Comparison of ENCODE assay signal across 13 mouse cellular contexts in the genomic region with DNA sequence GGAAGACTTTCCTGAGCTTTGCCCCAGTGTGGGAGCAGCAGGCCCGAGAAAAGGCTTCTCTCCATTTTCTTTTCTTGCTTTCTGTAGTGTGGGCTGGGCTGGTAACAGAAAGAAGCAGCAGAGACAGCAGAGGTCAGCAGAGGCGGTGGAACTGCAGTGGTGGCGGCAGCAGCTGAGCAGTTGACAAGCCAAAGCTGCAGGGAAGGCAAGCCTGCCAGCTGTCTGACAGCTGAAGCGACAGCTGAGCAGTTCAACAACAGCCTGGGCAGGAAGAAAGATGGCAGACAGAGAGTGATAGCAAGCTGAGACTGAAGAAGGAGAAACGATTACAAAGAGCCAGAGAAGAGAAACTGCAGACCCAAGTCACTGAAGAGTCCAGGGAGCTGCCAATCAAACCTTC. TPM values are rescaled to one million over a fixed set of nuclear protein-coding genes. Genes with fewer than 3 reads are reported as not detected.
DNase-seq lines count a peak whose midpoint lies in the region; ATAC-seq and TF ChIP-seq lines count a peak whose summit lies in the region.
"Had no signal": no experiment of that assay in that cellular context is flagged by ENCODE, and none has a peak within 500 bp of the region (broad histone marks: within the 10 kb centered on the region; RNA-seq: fewer than 3 reads in every experiment).

No protein-coding gene starts in this region.

- WGBS in limb, embryonic 14.5 days: 75% methylated on average over 5 of the region's 5 CpGs
- WGBS in limb, embryonic 10.5 days: 84% methylated on average over 5 of the region's 5 CpGs

- no peak overlapping the region for H3K27ac ChIP-seq in limb, embryonic 14.5 days (replicated peaks; ENCODE audit: low read depth, low read length)
- H3K27ac ChIP-seq in limb, embryonic 10.5 days: no peak overlapping the region

- no peak overlapping the region for H3K9ac ChIP-seq in limb, embryonic 14.5 days (ENCODE audit: low read depth, low read length, severe bottlenecking)

- ATAC-seq in limb, embryonic 14.5 days (ENCODE audit: low FRiP score, low read depth): no peak

- peak; percentile 61 for DNase-seq in limb, embryonic 14.5 days (ENCODE audit: low spot score)
- DNase-seq in limb, embryonic 10.5 days (ENCODE audit: low spot score): no peak
- DNase-seq in gastrocnemius, postnatal 14 days: peak; percentile 73
- DNase-seq in heart, postnatal 10 days: peak; percentile 76 to 81
- DNase-seq in lung, postnatal 4 days: peak; percentile 50 to 85
- DNase-seq in adrenal gland, postnatal 25 days: no peak
- no peak for DNase-seq in left cerebral cortex, adult 11 months (ENCODE audit: low spot score)
- DNase-seq: adrenal gland, adult 8-10 months; cerebellum, adult 9-11 months; thymus, postnatal 4 days had no signal

- TF ChIP-seq POLR2A in limb, embryonic 14.5 days (IDR thresholded peaks at IDR 0.05; ENCODE audit: borderline replicate concordance, extremely low read depth, insufficient read depth, insufficient read length): no peak

- no peak overlapping the region for H3K4me3 ChIP-seq in limb, embryonic 14.5 days (replicated peaks; ENCODE audit: low read length)
- no peak overlapping the region for H3K4me3 ChIP-seq in limb, embryonic 10.5 days

- no peak overlapping the region for H3K4me2 ChIP-seq in limb, embryonic 14.5 days (replicated peaks; ENCODE audit: low read depth, low read length, severe bottlenecking)

- H3K27me3 ChIP-seq in limb, embryonic 14.5 days (ENCODE audit: control insufficient read depth, insufficient read depth, low read length): no peaks in the 10 kb centered on the region
- H3K27me3 ChIP-seq in limb, embryonic 10.5 days (ENCODE audit: low read depth, poor library complexity, severe bottlenecking): no peaks in the 10 kb centered on the region

- no peaks in the 10 kb centered on the region for H3K9me3 ChIP-seq in limb, embryonic 14.5 days (ENCODE audit: control insufficient read depth, low read length)
- no peaks in the 10 kb centered on the region for H3K9me3 ChIP-seq in limb, embryonic 10.5 days (replicated peaks)
- H3K9me3 ChIP-seq: G1E had no signal

- intact Hi-C loops in gastrocnemius, postnatal 14 days (cut with DNase I; ENCODE audit: low total_unique reads): no loop called here
- intact Hi-C loops in heart, postnatal 10 days (cut with DNase I): loop anchor here (1.0 to 10.0 kb wide), 3 partner anchors 22 to 793 kb away; a partner anchor contains a TSS

- H3K36me3 ChIP-seq in limb, embryonic 14.5 days (ENCODE audit: control insufficient read depth, insufficient read depth, low read length): peaks cover 13% of the 10 kb centered on the region
- H3K36me3 ChIP-seq in limb, embryonic 10.5 days: peaks cover 12% of the 10 kb centered on the region

- H3K4me1 ChIP-seq in limb, embryonic 14.5 days (ENCODE audit: control insufficient read depth, insufficient read depth, low read length): peaks cover 11% of the 10 kb centered on the region
- peaks cover 16% of the 10 kb centered on the region; the same call in 1 of the 2 replicates for H3K4me1 ChIP-seq in limb, embryonic 10.5 days

RNA-seq across cellular contexts. Expression of a gene that starts 2.1 kb away (rescaled TPM):
- polyA plus RNA-seq in limb, embryonic 14.5 days (2012; rRNA removed): 4.0 TPM in 2 replicates
- 1.8 and 2.4 TPM in 2 replicates for polyA plus RNA-seq in limb, embryonic 14.5 days (2014; fragmentation: Nextera tagmentation; extraction: Ambion mirVana)
- 3.3 and 4.5 TPM in 2 replicates for polyA plus RNA-seq in limb, embryonic 10.5 days (2016; fragmentation: Nextera tagmentation; extraction: Ambion mirVana)
- 10 to 100 TPM in 1 of 2 experiments, 1 to 10 TPM in 1; 7.7 to 10.6 TPM for total RNA-seq in gastrocnemius, postnatal 14 days (2021)
- 10 to 100 TPM; 14.6 to 16.8 TPM for total RNA-seq in heart, postnatal 10 days (2021)
- 17.9 and 18.1 TPM in 2 replicates for total RNA-seq in adrenal gland, postnatal 25 days (2021)

RNA-seq across cellular contexts. Expression of a gene that starts 21.6 kb away (rescaled TPM):
- polyA plus RNA-seq in limb, embryonic 14.5 days (2012; rRNA removed): 0.78 and 1.2 TPM in 2 replicates
- polyA plus RNA-seq in limb, embryonic 14.5 days (2014; fragmentation: Nextera tagmentation; extraction: Ambion mirVana): 0.36 and 0.70 TPM in 2 replicates
- polyA plus RNA-seq in limb, embryonic 10.5 days (2016; fragmentation: Nextera tagmentation; extraction: Ambion mirVana): 0.23 TPM in 1 of 2 replicates, not detected in the other
- total RNA-seq in gastrocnemius, postnatal 14 days (2021): under 1 TPM; 0.27 to 0.62 TPM
- total RNA-seq in heart, postnatal 10 days (2021): 1 to 10 TPM; 1.7 to 1.8 TPM
- total RNA-seq in adrenal gland, postnatal 25 days (2021): 0.43 and 0.57 TPM in 2 replicates
- total RNA-seq: G1E; hematopoietic stem cell, adult 5-6 weeks had no signal
- polyA plus RNA-seq: G1E; neural tube, embryonic 14.5 days had no signal

RNA-seq across cellular contexts. Expression of a gene that starts 25.2 kb away (rescaled TPM):
- polyA plus RNA-seq in limb, embryonic 14.5 days (2012; rRNA removed): 11.0 and 11.5 TPM in 2 replicates
- 3.2 and 5.4 TPM in 2 replicates for polyA plus RNA-seq in limb, embryonic 14.5 days (2014; fragmentation: Nextera tagmentation; extraction: Ambion mirVana)
- polyA plus RNA-seq in limb, embryonic 10.5 days (2016; fragmentation: Nextera tagmentation; extraction: Ambion mirVana): 0.11 and 0.13 TPM in 2 replicates
- total RNA-seq in gastrocnemius, postnatal 14 days (2021): 100 to 1,000 TPM; 708 to 848 TPM
- 100 to 1,000 TPM; 427 to 465 TPM for total RNA-seq in heart, postnatal 10 days (2021)
- 0.95 and 1.0 TPM in 2 replicates for total RNA-seq in adrenal gland, postnatal 25 days (2021)

RNA-seq across cellular contexts. Expression of a gene that starts 30.6 kb away (rescaled TPM):
- 101 and 102 TPM in 2 replicates for polyA plus RNA-seq in limb, embryonic 14.5 days (2012; rRNA removed)
- 126 and 129 TPM in 2 replicates for polyA plus RNA-seq in limb, embryonic 14.5 days (2014; fragmentation: Nextera tagmentation; extraction: Ambion mirVana)
- 145 and 155 TPM in 2 replicates for polyA plus RNA-seq in limb, embryonic 10.5 days (2016; fragmentation: Nextera tagmentation; extraction: Ambion mirVana)
- 10 to 100 TPM; 17.1 to 20.2 TPM for total RNA-seq in gastrocnemius, postnatal 14 days (2021)
- 10 to 100 TPM; 74.3 to 76.2 TPM for total RNA-seq in heart, postnatal 10 days (2021)
- total RNA-seq in adrenal gland, postnatal 25 days (2021): 49.2 and 54.6 TPM in 2 replicates

RNA-seq across cellular contexts. Expression of a gene that starts 40.9 kb away (rescaled TPM):
- polyA plus RNA-seq in limb, embryonic 14.5 days (2012; rRNA removed): 38.8 and 51.1 TPM in 2 replicates
- 81.0 and 85.2 TPM in 2 replicates for polyA plus RNA-seq in limb, embryonic 14.5 days (2014; fragmentation: Nextera tagmentation; extraction: Ambion mirVana)
- polyA plus RNA-seq in limb, embryonic 10.5 days (2016; fragmentation: Nextera tagmentation; extraction: Ambion mirVana): 123 and 131 TPM in 2 replicates
- total RNA-seq in gastrocnemius, postnatal 14 days (2021): 10 to 100 TPM; 36.6 to 44.3 TPM
- total RNA-seq in heart, postnatal 10 days (2021): 10 to 100 TPM; 86.9 to 88.0 TPM
- 42.3 and 52.6 TPM in 2 replicates for total RNA-seq in adrenal gland, postnatal 25 days (2021)

Comparison
In these comparisons a context has a peak if more than half of its experiments do, and no peak if none do; other contexts are left out.
1. DNase-seq: peak in limb, embryonic 14.5 days (single experiment), gastrocnemius, postnatal 14 days (single experiment), heart, postnatal 10 days (2 of 2) and lung, postnatal 4 days (2 of 2); none in limb, embryonic 10.5 days (single experiment), adrenal gland, postnatal 25 days (single experiment) and left cerebral cortex, adult 11 months (single experiment).
2. RNA of a gene that starts 25.2 kb away (total RNA-seq): 708 to 848 TPM in gastrocnemius, postnatal 14 days and 427 to 465 TPM in heart, postnatal 10 days; 0.95 to 1.0 TPM in adrenal gland, postnatal 25 days; every median in the first group is over 100 times any median in the second.